Mouse (Mus musculus) ES-Bruce4 (cell line): ENCODE data around the gene Izumo1r.

ENCODE experiments used
- CTCF ChIP-seq: IDR thresholded peaks from one replicate; pipeline ENCODE4 v1.8.1; 2011; ENCODE audit warnings: low read depth, low read length
- EP300 ChIP-seq: IDR thresholded peaks from 2 replicates; pipeline ENCODE4 v1.6.1; 2011; ENCODE audit warnings: low read depth, low read length; ENCODE audit not compliant: insufficient read depth
- POLR2A ChIP-seq: IDR thresholded peaks from one replicate; pipeline ENCODE4 v1.8.1; 2011; ENCODE audit warnings: low read length; ENCODE audit not compliant: insufficient read depth

- TF ChIP-seq CTCF (no peak), POLR2A (no peak), EP300 (no peak)
Measured at GRCm38 (mm10) chr9:14901757-14902156, 2.0 kb downstream of the Izumo1r start.
